Mouse (Mus musculus) heart, embryonic 16.5 days (tissue): ENCODE results near the gene Dock9. TPM values are rescaled to one million over a fixed set of nuclear protein-coding genes. Genes with fewer than 3 reads are reported as not detected.

Source experiments
- ATAC-seq: fragments of 200-750 bp; cut with Nextera tagmentation; replicated peaks from 2 replicates; pipeline ENCODE4 v1.8.0; 2017; ENCODE audit warnings: moderate number of reproducible peaks; ENCODE audit not compliant: insufficient read depth, low FRiP score; ENCODE audit errors: extremely low read depth
- H3K27ac ChIP-seq: fragments of 300-500 bp; sonication (generic); 2 replicates; pipeline ENCODE4 v1.5.1; 2014; ENCODE audit warnings: mild to moderate bottlenecking, low read length, control low read depth, moderate library complexity
- H3K27me3 ChIP-seq: fragments of 300-500 bp; sonication (generic); 2 replicates; pipeline ENCODE4 v1.6.1; 2014; ENCODE audit warnings: low read length, mixed read lengths; ENCODE audit not compliant: control insufficient read depth, insufficient read depth
- H3K36me3 ChIP-seq: fragments of 300-500 bp; sonication (generic); 2 replicates; pipeline ENCODE4 v1.6.1; 2014; ENCODE audit not compliant: control insufficient read depth, insufficient read depth
- H3K4me1 ChIP-seq: fragments of 300-500 bp; sonication (generic); 2 replicates; pipeline ENCODE4 v1.6.1; 2014; ENCODE audit warnings: low read length, mixed read lengths; ENCODE audit not compliant: control insufficient read depth, insufficient read depth
- H3K4me2 ChIP-seq: fragments of 300-500 bp; sonication (generic); 2 replicates; pipeline ENCODE4 v1.6.1; 2014; ENCODE audit warnings: low read depth, mild to moderate bottlenecking, control low read depth, low read length
- H3K4me3 ChIP-seq: fragments of 300-500 bp; sonication (generic); 2 replicates; pipeline ENCODE4 v1.5.1; 2014; ENCODE audit warnings: mild to moderate bottlenecking, control low read depth, low read length
- H3K9ac ChIP-seq: fragments of 300-500 bp; sonication (generic); 2 replicates; pipeline ENCODE4 v1.6.1; 2014; ENCODE audit warnings: low read length, control low read depth
- H3K9me3 ChIP-seq: fragments of 300-500 bp; sonication (generic); replicated peaks from 2 replicates; pipeline ENCODE4 v1.6.1; 2016; ENCODE audit warnings: low read length; ENCODE audit not compliant: control insufficient read depth
- WGBS: fragments of 180-500 bp; shearing (Covaris S2); extraction: QIAGEN DNeasy Blood & Tissue Kit; methylation state at CpG from one replicate; pipeline ENCODE4 v1.1.7; 2014; 5-methylcytosine and 5-hydroxymethylcytosine counted together
- polyA plus RNA-seq: library from polyadenylated mRNA; unstranded; fragments of >200 nt; fragmentation: Nextera tagmentation; extraction: Ambion mirVana; gene quantifications from 2 replicates; pipeline ENCODE4 v1.2.1, GENCODE M21; 2015

Dock9 gene
- polyA plus RNA-seq, 1 experiment from 2014 or later: 5.1 TPM

DNA sequence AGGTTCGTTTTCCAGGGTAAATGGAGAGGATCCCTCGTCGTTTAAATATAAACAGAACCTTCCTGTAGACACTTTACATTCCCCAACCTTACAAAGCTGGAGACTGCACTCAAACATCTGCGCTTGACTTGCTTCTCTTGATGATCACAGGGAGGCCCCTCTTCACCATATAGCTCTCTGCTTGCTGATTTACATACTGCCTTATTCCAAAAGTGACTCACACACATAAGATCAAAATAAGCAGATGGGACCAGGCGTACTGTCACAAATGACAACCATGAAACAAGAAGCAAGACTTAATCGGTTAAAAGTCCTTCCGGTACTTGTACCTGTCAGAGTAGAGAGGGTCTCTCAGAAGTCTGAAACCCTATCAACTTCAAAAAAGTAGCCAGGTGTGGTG lies 63.4 kb downstream of the Dock9 start:
- no peak for ATAC-seq
- H3K4me1 ChIP-seq: no peaks in the 10 kb centered on the region
- peaks cover 9% of the 10 kb centered on the region for H3K27me3 ChIP-seq
- H3K36me3 ChIP-seq: no peaks in the 10 kb centered on the region
- no peaks in the 10 kb centered on the region for H3K9me3 ChIP-seq
- H3K4me2 ChIP-seq: no peak overlapping the region
- no peak overlapping the region for H3K27ac ChIP-seq
- no peak overlapping the region for H3K9ac ChIP-seq
- no peak overlapping the region for H3K4me3 ChIP-seq
- WGBS: 79% methylated on average over 7 of the region's 7 CpGs

DNA sequence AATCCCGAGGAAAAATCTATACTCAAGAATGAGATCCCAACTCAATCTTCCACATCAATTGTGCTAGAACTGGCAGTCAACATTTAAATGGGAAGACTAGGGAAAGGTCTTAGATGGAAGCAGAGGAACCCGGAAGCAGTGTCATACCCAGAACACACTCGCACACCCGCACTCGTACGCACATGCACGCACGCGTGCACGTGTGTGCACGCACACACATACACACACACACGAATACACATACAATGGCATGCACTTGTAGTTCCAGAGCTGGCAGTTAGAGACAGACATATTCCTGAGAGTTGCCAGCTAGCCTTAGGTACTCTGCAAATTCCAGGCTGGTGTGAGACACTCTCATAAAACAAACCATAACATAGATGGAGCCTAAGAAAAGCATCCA lies 63.9 kb downstream of the Dock9 start:
- Histone ChIP-seq H3K4me1 (no peaks in the 10 kb centered on the region), H3K36me3 (no peaks in the 10 kb centered on the region), H3K4me2 (no peak overlapping the region), H3K27ac (no peak overlapping the region), H3K4me3 (no peak overlapping the region), H3K9ac (no peak overlapping the region), H3K9me3 (no peaks in the 10 kb centered on the region), H3K27me3 (peaks cover 8% of the 10 kb centered on the region)
- ATAC-seq: no peak
- WGBS: 94% methylated on average over 12 of the region's 12 CpGs

DNA sequence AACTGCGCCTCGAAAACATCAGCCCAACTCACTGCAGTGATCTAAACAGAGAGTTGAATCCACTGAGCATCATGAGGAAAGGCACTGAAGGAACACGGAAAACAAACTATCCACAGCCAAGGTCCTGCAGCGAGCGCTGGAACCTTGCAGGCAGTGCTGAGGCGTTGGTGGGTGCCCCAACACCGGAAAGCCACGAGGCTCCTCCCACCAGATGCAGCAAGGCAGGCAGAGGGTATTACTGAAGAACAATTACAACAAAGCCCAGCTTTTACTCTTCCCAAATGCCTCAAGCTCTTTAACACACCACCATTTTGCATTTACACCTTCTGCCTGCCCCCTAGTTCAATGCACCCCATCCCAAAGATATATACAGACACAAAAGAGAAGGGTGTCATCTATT lies 65.4 kb downstream of the Dock9 start:
- ATAC-seq: peak; percentile 25; the same call in 1 of the 2 replicates
- no peaks in the 10 kb centered on the region for H3K4me1 ChIP-seq
- no peak overlapping the region for H3K4me3 ChIP-seq
- H3K9me3 ChIP-seq: no peaks in the 10 kb centered on the region
- H3K36me3 ChIP-seq: no peaks in the 10 kb centered on the region
- no peak overlapping the region for H3K9ac ChIP-seq
- no peak overlapping the region for H3K27ac ChIP-seq
- H3K27me3 ChIP-seq: peaks cover 4% of the 10 kb centered on the region; the same call in 1 of the 2 replicates
- WGBS: 38% methylated on average over 8 of the region's 8 CpGs
- no peak overlapping the region for H3K4me2 ChIP-seq

DNA sequence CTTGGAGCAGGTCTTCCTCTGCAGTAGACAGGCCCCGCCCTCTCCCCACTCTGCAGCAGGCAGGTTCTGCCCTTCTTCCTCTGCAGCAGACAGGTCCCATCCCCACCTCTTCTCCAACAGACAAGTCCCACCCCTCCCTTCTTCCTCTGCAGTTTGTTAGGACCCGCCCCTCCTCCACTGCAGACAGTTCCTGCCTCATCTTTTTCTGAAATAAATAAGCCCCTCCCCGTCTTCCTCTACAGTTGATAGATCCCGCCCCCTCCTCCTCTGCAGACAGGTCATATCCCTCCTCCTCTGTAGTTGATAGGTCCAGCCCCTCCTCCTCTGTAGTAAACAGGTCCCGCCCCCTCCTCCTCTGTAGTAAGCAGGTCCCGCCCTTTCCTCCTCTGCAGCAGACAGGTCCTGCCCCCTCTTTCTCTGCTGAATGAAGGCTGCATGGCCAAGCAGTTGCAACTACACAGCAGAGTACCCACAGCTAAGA lies 65.9 kb downstream of the Dock9 start:
- Histone ChIP-seq H3K4me2 (no peak overlapping the region), H3K4me3 (no peak overlapping the region), H3K27ac (no peak overlapping the region)

GRCm38 (mm10) chr14:121730966-121731365 lies 66.7 kb downstream of the Dock9 start:
- no peak overlapping the region for H3K4me3 ChIP-seq
- 78% methylated on average over 2 of the region's 3 CpGs for WGBS
- H3K9me3 ChIP-seq: no peaks in the 10 kb centered on the region
- no peaks in the 10 kb centered on the region for H3K36me3 ChIP-seq
- ATAC-seq: no peak
- no peak overlapping the region for H3K4me2 ChIP-seq
- H3K27me3 ChIP-seq: peaks cover 2% of the 10 kb centered on the region; the same call in 1 of the 2 replicates
- no peak overlapping the region for H3K27ac ChIP-seq
- no peaks in the 10 kb centered on the region for H3K4me1 ChIP-seq
- no peak overlapping the region for H3K9ac ChIP-seq

More for the DNA sequence above, 65.9 kb downstream of the Dock9 start:
- no peaks in the 10 kb centered on the region for H3K9me3 ChIP-seq
- peaks cover 4% of the 10 kb centered on the region; the same call in 1 of the 2 replicates for H3K27me3 ChIP-seq
- WGBS: 28% methylated on average over 6 of the region's 6 CpGs
- no peaks in the 10 kb centered on the region for H3K4me1 ChIP-seq
- peak; percentile 81 for ATAC-seq
- H3K36me3 ChIP-seq: no peaks in the 10 kb centered on the region
- no peak overlapping the region for H3K9ac ChIP-seq

DNA sequence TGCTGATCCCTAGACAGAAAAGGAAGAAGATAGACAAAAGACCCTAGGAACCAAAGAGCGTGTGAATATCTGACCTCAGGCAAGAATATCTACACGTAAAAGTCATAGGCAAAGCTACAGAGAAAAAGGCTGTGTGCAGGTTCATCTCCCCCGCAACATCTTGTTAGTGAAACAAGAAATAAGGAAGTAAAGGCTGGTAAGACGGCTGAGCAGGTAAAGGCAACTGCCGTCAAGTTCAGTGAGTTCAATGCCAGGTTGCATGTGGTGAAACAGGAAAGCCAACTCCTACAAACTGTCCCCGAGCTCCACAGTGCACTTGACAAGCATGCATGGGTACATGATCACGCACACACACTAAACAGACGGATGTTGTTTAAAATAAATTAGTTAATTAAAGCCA lies 69.6 kb downstream of the Dock9 start:
- Histone ChIP-seq H3K27ac (no peak overlapping the region), H3K36me3 (no peaks in the 10 kb centered on the region), H3K27me3 (no peaks in the 10 kb centered on the region; the same call in 1 of the 2 replicates), H3K9ac (no peak overlapping the region), H3K4me1 (peaks cover 2% of the 10 kb centered on the region), H3K4me3 (no peak overlapping the region), H3K4me2 (no peak overlapping the region), H3K9me3 (no peaks in the 10 kb centered on the region)
- ATAC-seq: no peak
- 77% methylated on average over 8 of the region's 8 CpGs for WGBS

GRCm38 (mm10) chr14:121724501-121724900 lies 73.1 kb downstream of the Dock9 start:
- ATAC-seq: no peak
- H3K36me3 ChIP-seq: no peaks in the 10 kb centered on the region
- no peak overlapping the region for H3K9ac ChIP-seq
- no peak overlapping the region for H3K4me2 ChIP-seq
- H3K27me3 ChIP-seq: no peaks in the 10 kb centered on the region; the same call in 1 of the 2 replicates
- no peaks in the 10 kb centered on the region for H3K9me3 ChIP-seq
- peaks cover 8% of the 10 kb centered on the region for H3K4me1 ChIP-seq
- H3K4me3 ChIP-seq: no peak overlapping the region
- H3K27ac ChIP-seq: no peak overlapping the region
- WGBS: 89% methylated on average over 8 of the region's 8 CpGs

GRCm38 (mm10) chr14:121722774-121723173 lies 74.9 kb downstream of the Dock9 start:
- no peak overlapping the region for H3K27ac ChIP-seq
- no peaks in the 10 kb centered on the region; the same call in 1 of the 2 replicates for H3K27me3 ChIP-seq
- ATAC-seq: peak; percentile 47; the same call in 1 of the 2 replicates
- H3K4me2 ChIP-seq: no peak overlapping the region
- WGBS: 16% methylated on average over 8 of the region's 8 CpGs
- no peaks in the 10 kb centered on the region for H3K36me3 ChIP-seq
- no peaks in the 10 kb centered on the region for H3K9me3 ChIP-seq
- no peak overlapping the region for H3K4me3 ChIP-seq
- H3K4me1 ChIP-seq: peaks cover 8% of the 10 kb centered on the region
- H3K9ac ChIP-seq: no peak overlapping the region

GRCm38 (mm10) chr14:121721431-121721830 lies 76.2 kb downstream of the Dock9 start:
- Histone ChIP-seq H3K4me2 (no peak overlapping the region), H3K36me3 (no peaks in the 10 kb centered on the region), H3K9me3 (no peaks in the 10 kb centered on the region; the same call in 1 of the 2 replicates), H3K4me3 (no peak overlapping the region), H3K27ac (no peak overlapping the region), H3K4me1 (peaks cover 8% of the 10 kb centered on the region), H3K9ac (no peak overlapping the region), H3K27me3 (no peaks in the 10 kb centered on the region)
- 63% methylated on average over 5 of the region's 5 CpGs for WGBS
- ATAC-seq: no peak
